In the genomic region with DNA sequence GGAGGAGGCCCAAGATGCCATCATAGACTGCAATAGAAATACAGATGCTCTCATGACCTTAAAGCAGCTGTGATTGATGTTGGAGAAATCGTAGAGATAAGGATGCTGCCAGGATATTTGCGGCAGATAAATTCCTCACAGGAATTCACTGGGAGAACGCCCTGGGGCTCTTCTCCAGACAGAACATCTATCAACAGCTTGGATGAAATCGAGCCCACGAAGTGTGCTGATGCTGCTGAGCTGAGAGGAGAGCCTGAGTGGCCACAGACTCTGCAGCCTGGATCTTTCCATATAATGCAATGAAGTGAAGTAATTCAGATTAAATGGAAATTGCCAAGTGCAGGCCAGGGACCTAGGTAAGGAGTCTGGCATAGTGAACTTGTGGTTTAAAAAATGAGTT, we compare ENCODE assay signal across 18 mouse cellular contexts. TPM values are rescaled to one million over a fixed set of nuclear protein-coding genes. Genes with fewer than 3 reads are reported as not detected.
DNase-seq lines count a peak whose midpoint lies in the region; ATAC-seq and TF ChIP-seq lines count a peak whose summit lies in the region.
"Had no signal": no experiment of that assay in that cellular context is flagged by ENCODE, and none has a peak within 500 bp of the region (broad histone marks: within the 10 kb centered on the region; RNA-seq: fewer than 3 reads in every experiment).

No protein-coding gene starts in this region.

- no peak overlapping the region for H3K9ac ChIP-seq in limb, embryonic 14.5 days (ENCODE audit: low read depth, low read length, severe bottlenecking)
- H3K9ac ChIP-seq in lung, postnatal 0 days (replicated peaks; ENCODE audit: low read depth), result no peak overlapping the region

- no peak overlapping the region for H3K27ac ChIP-seq in limb, embryonic 14.5 days (replicated peaks; ENCODE audit: low read depth, low read length)
- H3K27ac ChIP-seq in limb, embryonic 10.5 days, result no peak overlapping the region
- H3K27ac ChIP-seq in lung, postnatal 0 days (ENCODE audit: low read length), result no peak overlapping the region
- H3K27ac ChIP-seq: left cerebral cortex, adult 2 months had no signal

- no peak overlapping the region for H3K4me3 ChIP-seq in limb, embryonic 14.5 days (replicated peaks; ENCODE audit: low read length)
- H3K4me3 ChIP-seq in limb, embryonic 10.5 days, result no peak overlapping the region
- no peak overlapping the region for H3K4me3 ChIP-seq in lung, postnatal 0 days (ENCODE audit: low read depth, low read length)
- H3K4me3 ChIP-seq: left cerebral cortex, adult 2 months had no signal

- H3K36me3 ChIP-seq in limb, embryonic 14.5 days (ENCODE audit: control insufficient read depth, insufficient read depth, low read length), result no peaks in the 10 kb centered on the region
- H3K36me3 ChIP-seq in limb, embryonic 10.5 days, result no peaks in the 10 kb centered on the region
- no peaks in the 10 kb centered on the region for H3K36me3 ChIP-seq in lung, postnatal 0 days (ENCODE audit: insufficient read depth, low read length)

- ATAC-seq in limb, embryonic 14.5 days (ENCODE audit: low FRiP score, low read depth), result no peak
- ATAC-seq in lung, postnatal 0 days, result peak; percentile 62
- ATAC-seq: forebrain, embryonic 14.5 days had no signal

- H3K27me3 ChIP-seq in limb, embryonic 14.5 days (ENCODE audit: control insufficient read depth, insufficient read depth, low read length), result no peaks in the 10 kb centered on the region
- H3K27me3 ChIP-seq in limb, embryonic 10.5 days (ENCODE audit: low read depth, poor library complexity, severe bottlenecking), result no peaks in the 10 kb centered on the region
- H3K27me3 ChIP-seq in lung, postnatal 0 days (replicated peaks; ENCODE audit: insufficient read depth, low read length), result no peaks in the 10 kb centered on the region

- no peak for TF ChIP-seq CTCF in brain, embryonic 14.5 days (IDR thresholded peaks at IDR 0.05; ENCODE audit: borderline replicate concordance, extremely low read depth, insufficient read depth, insufficient read length)
- no peak for TF ChIP-seq CTCF in lung, postnatal 0 days (IDR thresholded peaks at IDR 0.05)

- no peaks in the 10 kb centered on the region for H3K9me3 ChIP-seq in limb, embryonic 14.5 days (ENCODE audit: control insufficient read depth, low read length)
- no peaks in the 10 kb centered on the region for H3K9me3 ChIP-seq in limb, embryonic 10.5 days (replicated peaks)
- no peaks in the 10 kb centered on the region for H3K9me3 ChIP-seq in lung, postnatal 0 days (ENCODE audit: low read length)

- no peak for TF ChIP-seq POLR2A in limb, embryonic 14.5 days (IDR thresholded peaks at IDR 0.05; ENCODE audit: borderline replicate concordance, extremely low read depth, insufficient read depth, insufficient read length)
- no peak for TF ChIP-seq POLR2A in brain, embryonic 14.5 days (IDR thresholded peaks at IDR 0.05; ENCODE audit: borderline replicate concordance, extremely low read depth, insufficient read depth, insufficient read length, poor library complexity, severe bottlenecking)

- peak; percentile 14 for DNase-seq in adrenal gland, postnatal 10 days
- DNase-seq in adrenal gland, adult 18-20 months (ENCODE audit: low spot score in 2 of 2), result no peak
- DNase-seq in limb, embryonic 14.5 days (ENCODE audit: low spot score), result peak; percentile 9
- no peak for DNase-seq in limb, embryonic 10.5 days (ENCODE audit: low spot score)
- DNase-seq in brain, embryonic 14.5 days (ENCODE audit: low read depth), result peak; percentile 22
- DNase-seq in lung, postnatal 0 days (ENCODE audit: low spot score), result peak; percentile 39
- no peak for DNase-seq in frontal cortex, adult 2 months (ENCODE audit: extremely low spot score in 1 of 2, low spot score in 1 of 2)
- DNase-seq in ovary, adult 18-20 months (ENCODE audit: low spot score), result no peak
- DNase-seq: cerebellum, postnatal 14 days; gastrocnemius, postnatal 14 days; liver; thymus, adult 18-20 months had no signal

- H3K4me1 ChIP-seq in limb, embryonic 14.5 days (ENCODE audit: control insufficient read depth, insufficient read depth, low read length), result no peaks in the 10 kb centered on the region
- H3K4me1 ChIP-seq in limb, embryonic 10.5 days, result no peaks in the 10 kb centered on the region
- H3K4me1 ChIP-seq in lung, postnatal 0 days (ENCODE audit: insufficient read depth, low read depth, low read length), result no peaks in the 10 kb centered on the region

- H3K4me2 ChIP-seq in limb, embryonic 14.5 days (replicated peaks; ENCODE audit: low read depth, low read length, severe bottlenecking), result no peak overlapping the region
- H3K4me2 ChIP-seq in lung, postnatal 0 days (replicated peaks; ENCODE audit: low read depth, low read length), result no peak overlapping the region

- 47% methylated on average over 5 of the region's 5 CpGs for WGBS in limb, embryonic 14.5 days
- whole genome bisulfite sequencing in limb, embryonic 10.5 days, result 54% methylated on average over 5 of the region's 5 CpGs
- 24% methylated on average over 5 of the region's 5 CpGs for WGBS in lung, postnatal 0 days

- TF ChIP-seq EP300 in lung, postnatal 0 days (IDR thresholded peaks at IDR 0.05), result no peak

RNA-seq across cellular contexts. Expression of gene Scp2d1, which starts 42.7 kb away (rescaled TPM):
- total RNA-seq in adrenal gland, postnatal 10 days (2021), result not detected
- not detected for total RNA-seq in adrenal gland, adult 18-20 months (2021)
- polyA plus RNA-seq in limb, embryonic 14.5 days (2012; rRNA removed), result not detected in 2 replicates
- polyA plus RNA-seq in limb, embryonic 14.5 days (2014; fragmentation: Nextera tagmentation; extraction: Ambion mirVana), result not detected in 2 replicates
- not detected in 2 replicates for polyA plus RNA-seq in limb, embryonic 10.5 days (2016; fragmentation: Nextera tagmentation; extraction: Ambion mirVana)
- not detected in 2 replicates for polyA plus RNA-seq in brain, embryonic 14.5 days (2012; rRNA removed)
- polyA plus RNA-seq in lung, postnatal 0 days (2015; fragmentation: Nextera tagmentation; extraction: Ambion mirVana), result not detected in 2 replicates
- 0.16 TPM in 1 of 2 replicates, not detected in the other for polyA plus RNA-seq in frontal cortex, adult 2 months (2012; rRNA removed)
- total RNA-seq: gastrocnemius, postnatal 14 days; left cerebral cortex, adult 2 months had no signal
- polyA plus RNA-seq: forebrain, embryonic 14.5 days; heart, embryonic 14.5 days; hindbrain, embryonic 11.5 days; large intestine, adult 2 months; neural tube, embryonic 11.5 days had no signal

Comparison
In these comparisons a context has a peak if more than half of its experiments do, and no peak if none do; other contexts are left out.
1. DNase-seq: peak in adrenal gland, postnatal 10 days (single experiment), limb, embryonic 14.5 days (single experiment), brain, embryonic 14.5 days (single experiment) and lung, postnatal 0 days (single experiment); none in adrenal gland, adult 18-20 months (0 of 2), limb, embryonic 10.5 days (single experiment), frontal cortex, adult 2 months (0 of 2) and ovary, adult 18-20 months (single experiment).